Mouse (Mus musculus) intestine, postnatal 0 days (tissue): ENCODE data around the gene Sfrp2. TPM values are rescaled to one million over a fixed set of nuclear protein-coding genes. Genes with fewer than 3 reads are reported as not detected.

Source experiments
- ATAC-seq: fragments of 200-750 bp; cut with Nextera tagmentation; 2 replicates; pipeline ENCODE4 v1.8.0; 2017; ENCODE audit warnings: mild to moderate bottlenecking, moderate TSS enrichment, moderate library complexity
- H3K27ac ChIP-seq: fragments of 300-500 bp; sonication (generic); 2 replicates; pipeline ENCODE4 v1.5.1; 2014; ENCODE audit warnings: mild to moderate bottlenecking, low read depth, low read length, moderate library complexity
- H3K27me3 ChIP-seq: fragments of 300-500 bp; sonication (generic); replicated peaks from 2 replicates; pipeline ENCODE4 v1.6.1; 2014; ENCODE audit warnings: low read length, mixed read lengths; ENCODE audit not compliant: control insufficient read depth, insufficient read depth
- H3K36me3 ChIP-seq: fragments of 300-500 bp; sonication (generic); 2 replicates; pipeline ENCODE4 v1.6.1; 2014; ENCODE audit warnings: mild to moderate bottlenecking, moderate library complexity; ENCODE audit not compliant: control insufficient read depth, insufficient read depth
- H3K4me1 ChIP-seq: fragments of 300-500 bp; sonication (generic); replicated peaks from 2 replicates; pipeline ENCODE4 v1.6.1; 2014; ENCODE audit warnings: antibody characterized with exemption, low read length, mixed read lengths; ENCODE audit not compliant: control insufficient read depth, insufficient read depth
- H3K4me2 ChIP-seq: fragments of 300-500 bp; sonication (generic); replicated peaks from 2 replicates; pipeline ENCODE4 v1.6.1; 2014; ENCODE audit warnings: low read depth, mild to moderate bottlenecking, moderate library complexity
- H3K4me3 ChIP-seq: fragments of 300-500 bp; sonication (generic); 2 replicates; pipeline ENCODE4 v1.5.1; 2014; ENCODE audit warnings: low read depth, low read length
- H3K9ac ChIP-seq: fragments of 300-500 bp; sonication (generic); 2 replicates; pipeline ENCODE4 v1.6.1; 2014; ENCODE audit warnings: mild to moderate bottlenecking, low read depth, low read length
- H3K9me3 ChIP-seq: fragments of 300-500 bp; sonication (generic); 2 replicates; pipeline ENCODE4 v1.6.1; 2016; ENCODE audit warnings: mixed run types; ENCODE audit not compliant: control insufficient read depth
- CTCF ChIP-seq: sonication (generic); IDR thresholded peaks from 2 replicates; pipeline ENCODE4 v1.5.1; 2016; ENCODE audit warnings: low read depth, mild to moderate bottlenecking, control low read depth, antibody characterized with exemption, moderate library complexity
- WGBS: fragments of 180-500 bp; shearing (Covaris S2); extraction: QIAGEN DNeasy Blood & Tissue Kit; methylation state at CpG from one replicate; pipeline ENCODE4 v1.1.7; 2014; 5-methylcytosine and 5-hydroxymethylcytosine counted together
- polyA plus RNA-seq: library from polyadenylated mRNA; unstranded; fragments of >200 nt; fragmentation: Nextera tagmentation; extraction: Ambion mirVana; gene quantifications from 2 replicates; pipeline ENCODE4 v1.2.1, GENCODE M21; 2015

Sfrp2 gene
- polyA plus RNA-seq, 1 experiment from 2014 or later, result 20.7 TPM

- Histone ChIP-seq H3K4me1 (no peaks in the 10 kb centered on the region), H3K9ac (no peak overlapping the region), H3K9me3 (no peaks in the 10 kb centered on the region), H3K27ac (no peak overlapping the region), H3K36me3 (no peaks in the 10 kb centered on the region), H3K4me2 (no peak overlapping the region), H3K27me3 (no peaks in the 10 kb centered on the region; the same call in 1 of the 2 replicates), H3K4me3 (no peak overlapping the region)
- ATAC-seq, result no peak
- peak; percentile 79 for TF ChIP-seq CTCF
- 7% methylated on average over 10 of the region's 10 CpGs for whole genome bisulfite sequencing
Measured at GRCm38 (mm10) chr3:83797828-83798227, 31.7 kb downstream of the Sfrp2 start.

GRCm38 (mm10) chr3:83799486-83799885 is 33.4 kb downstream of the Sfrp2 start:
- Histone ChIP-seq H3K4me2 (no peak overlapping the region), H3K27me3 (no peaks in the 10 kb centered on the region), H3K27ac (no peak overlapping the region), H3K4me1 (no peaks in the 10 kb centered on the region), H3K36me3 (no peaks in the 10 kb centered on the region), H3K9me3 (no peaks in the 10 kb centered on the region), H3K4me3 (no peak overlapping the region), H3K9ac (no peak overlapping the region)
- 0 out of 2 replicates have a peak, but pooled peaks have one; percentile 45 for ATAC-seq
- TF ChIP-seq CTCF, result no peak
- 36% methylated on average over 7 of the region's 7 CpGs for WGBS

- H3K4me3 ChIP-seq, result no peak overlapping the region
- no peak for ATAC-seq
- 79% methylated on average over 4 of the region's 4 CpGs for WGBS
Measured at GRCm38 (mm10) chr3:83801649-83802155, 35.6 kb downstream of the Sfrp2 start.

GRCm38 (mm10) chr3:83808483-83808882 is 42.4 kb downstream of the Sfrp2 start:
- H3K27me3 ChIP-seq, result no peaks in the 10 kb centered on the region
- no peak for TF ChIP-seq CTCF
- WGBS, result 88% methylated on average over 12 of the region's 12 CpGs
- H3K9me3 ChIP-seq, result no peaks in the 10 kb centered on the region
- no peak overlapping the region for H3K4me2 ChIP-seq
- no peak for ATAC-seq
- H3K27ac ChIP-seq, result no peak overlapping the region
- H3K9ac ChIP-seq, result no peak overlapping the region
- H3K4me3 ChIP-seq, result no peak overlapping the region
- no peaks in the 10 kb centered on the region for H3K4me1 ChIP-seq
- no peaks in the 10 kb centered on the region for H3K36me3 ChIP-seq

More at GRCm38 (mm10) chr3:83801649-83802155, 35.6 kb downstream of the Sfrp2 start:
- Histone ChIP-seq H3K27me3 (no peaks in the 10 kb centered on the region), H3K36me3 (no peaks in the 10 kb centered on the region), H3K9ac (no peak overlapping the region), H3K9me3 (no peaks in the 10 kb centered on the region), H3K4me1 (no peaks in the 10 kb centered on the region), H3K27ac (no peak overlapping the region), H3K4me2 (no peak overlapping the region)
- TF ChIP-seq CTCF, result peak; percentile 43; the same call in 1 of the 2 replicates

- WGBS, result 47% methylated on average over 7 of the region's 7 CpGs
- TF ChIP-seq CTCF, result no peak
- no peak overlapping the region for H3K4me3 ChIP-seq
Measured at GRCm38 (mm10) chr3:83811987-83812386, 45.9 kb downstream of the Sfrp2 start.

GRCm38 (mm10) chr3:83812863-83813262 is 46.7 kb downstream of the Sfrp2 start:
- Histone ChIP-seq H3K27me3 (no peaks in the 10 kb centered on the region), H3K36me3 (no peaks in the 10 kb centered on the region), H3K4me3 (no peak overlapping the region), H3K27ac (no peak overlapping the region), H3K4me2 (no peak overlapping the region), H3K9ac (no peak overlapping the region), H3K9me3 (no peaks in the 10 kb centered on the region), H3K4me1 (no peaks in the 10 kb centered on the region)
- no peak for TF ChIP-seq CTCF
- no peak for ATAC-seq

More at GRCm38 (mm10) chr3:83811987-83812386, 45.9 kb downstream of the Sfrp2 start:
- Histone ChIP-seq H3K27ac (no peak overlapping the region), H3K9me3 (no peaks in the 10 kb centered on the region), H3K9ac (no peak overlapping the region), H3K27me3 (no peaks in the 10 kb centered on the region), H3K4me2 (no peak overlapping the region), H3K4me1 (no peaks in the 10 kb centered on the region), H3K36me3 (no peaks in the 10 kb centered on the region)
- ATAC-seq, result no peak
